Mouse (Mus musculus) forebrain, postnatal 0 days (tissue): ENCODE measurements at regions not wholly inside any gene's neighbourhood (a gene's known extent, or its start where the extent isn't known, plus 50 kb on each side); places are given as distances from the start of the nearest gene placed in this dataset.

Experiments used
- ATAC-seq: fragments of 200-750 bp; cut with Nextera tagmentation; 2 replicates; pipeline ENCODE4 v1.8.0; 2017; ENCODE audit warnings: mild to moderate bottlenecking, moderate library complexity
- DNase-seq: peaks from one replicate; pipeline ENCODE4 v3.0.0-alpha.2; 2015
- H3K27ac ChIP-seq: fragments of 300-500 bp; sonication (generic); 2 replicates; pipeline ENCODE4 v1.5.1; 2014; ENCODE audit warnings: low read depth, mild to moderate bottlenecking, antibody characterized with exemption, low read length, moderate library complexity, mixed read lengths
- H3K27me3 ChIP-seq: fragments of 300-500 bp; sonication (generic); 2 replicates; pipeline ENCODE4 v1.6.1; 2014; ENCODE audit warnings: mild to moderate bottlenecking, low read length, mixed read lengths; ENCODE audit not compliant: insufficient read depth
- H3K36me3 ChIP-seq: fragments of 300-500 bp; sonication (generic); 2 replicates; pipeline ENCODE4 v1.6.1; 2014; ENCODE audit warnings: mild to moderate bottlenecking, moderate library complexity; ENCODE audit not compliant: insufficient read depth
- H3K4me1 ChIP-seq: fragments of 300-500 bp; sonication (generic); 2 replicates; pipeline ENCODE4 v1.6.1; 2014; ENCODE audit warnings: antibody characterized with exemption; ENCODE audit not compliant: insufficient read depth
- H3K4me2 ChIP-seq: fragments of 300-500 bp; sonication (generic); 2 replicates; pipeline ENCODE4 v1.6.1; 2014; ENCODE audit warnings: low read depth, mild to moderate bottlenecking, moderate library complexity
- H3K4me3 ChIP-seq: fragments of 300-500 bp; sonication (generic); 2 replicates; pipeline ENCODE4 v1.5.1; 2014; ENCODE audit warnings: low read depth, low read length, mixed read lengths
- H3K9ac ChIP-seq: fragments of 300-500 bp; sonication (generic); 2 replicates; pipeline ENCODE4 v1.6.1; 2014; ENCODE audit warnings: mild to moderate bottlenecking
- H3K9me3 ChIP-seq: fragments of 300-500 bp; sonication (generic); 2 replicates; pipeline ENCODE4 v1.6.1; 2016; ENCODE audit warnings: low read length
- CTCF ChIP-seq: sonication (generic); IDR thresholded peaks from 2 replicates; pipeline ENCODE4 v1.5.1; 2016; ENCODE audit warnings: antibody characterized with exemption, control low read depth, low read depth
- WGBS: fragments of 180-500 bp; shearing (Covaris S2); extraction: QIAGEN DNeasy Blood & Tissue Kit; methylation state at CpG from one replicate; pipeline ENCODE4 v1.1.7; 2014; 5-methylcytosine and 5-hydroxymethylcytosine counted together

DNA sequence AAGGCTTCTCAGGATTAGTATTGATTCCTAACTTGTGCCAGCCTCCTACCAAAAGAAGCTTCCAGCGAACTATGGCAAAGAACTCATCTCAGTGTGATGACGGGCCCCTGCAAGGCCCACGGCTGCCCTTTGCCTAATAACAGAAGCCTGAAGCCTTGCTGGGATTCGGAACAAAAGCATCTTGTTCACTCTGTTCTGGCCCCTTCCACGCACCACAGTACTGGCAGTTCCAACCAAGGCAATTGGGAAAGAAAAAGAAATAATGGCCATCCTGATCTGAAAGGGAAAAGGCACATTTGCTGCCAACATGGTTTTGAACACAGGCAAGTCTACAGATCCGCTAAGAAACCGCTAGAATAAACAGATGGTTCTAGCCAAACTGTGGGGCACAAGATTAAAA is 150.4 kb upstream of the Tcerg1l start:
- H3K4me2 ChIP-seq, result no peak overlapping the region
- H3K9ac ChIP-seq, result no peak overlapping the region
- DNase-seq (no peak), ATAC-seq (peak; percentile 51; the same call in 1 of the 2 replicates)
- no peak overlapping the region for H3K27ac ChIP-seq
- no peaks in the 10 kb centered on the region for H3K9me3 ChIP-seq
- TF ChIP-seq CTCF, result no peak
- no peaks in the 10 kb centered on the region for H3K36me3 ChIP-seq
- no peaks in the 10 kb centered on the region; the same call in 1 of the 2 replicates for H3K4me1 ChIP-seq
- WGBS, result 34% methylated on average over 7 of the region's 7 CpGs
- H3K27me3 ChIP-seq, result no peaks in the 10 kb centered on the region; the same call in 1 of the 2 replicates
- no peak overlapping the region for H3K4me3 ChIP-seq

DNA sequence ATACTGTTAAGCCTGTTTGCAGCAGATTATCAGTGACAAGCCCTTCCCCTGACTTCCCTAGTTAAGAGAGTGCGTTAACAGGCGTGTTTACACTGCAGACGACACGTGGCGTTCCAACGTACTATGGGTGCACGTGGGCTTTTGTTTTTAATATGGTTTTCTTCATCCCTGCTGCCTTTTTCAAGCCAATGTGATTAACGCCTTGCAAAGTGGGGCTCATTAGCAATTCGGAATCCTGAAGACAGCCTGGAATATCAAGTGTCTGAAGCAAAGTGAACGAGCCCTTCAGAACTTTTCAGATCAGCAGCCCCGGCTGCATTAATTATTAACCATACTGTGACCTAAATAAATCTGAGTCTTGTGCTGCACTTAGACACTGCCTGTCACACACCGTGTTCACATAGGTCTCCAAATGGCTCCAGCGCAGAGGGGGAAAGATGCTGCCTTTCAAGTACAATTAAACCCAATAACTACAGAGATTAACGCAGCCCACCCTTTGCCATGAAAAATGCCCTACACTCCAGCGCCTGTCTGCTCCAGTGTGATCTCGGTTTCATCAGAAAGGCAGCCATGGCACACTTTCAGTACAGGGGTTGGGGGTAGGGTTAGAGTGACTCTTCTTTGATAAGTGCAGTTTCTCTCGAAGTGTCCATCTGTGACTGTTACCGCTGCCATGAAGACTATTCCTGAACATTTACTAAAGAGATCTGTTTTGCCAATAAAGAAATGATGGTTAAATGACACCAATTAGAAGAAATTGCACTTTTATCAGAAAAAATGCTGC is 140.7 kb upstream of the Tcerg1l start:
- H3K9me3 ChIP-seq, result no peaks in the 10 kb centered on the region
- peak; percentile 55 for ATAC-seq
- no peak for TF ChIP-seq CTCF
- peak; percentile 21 for DNase-seq
- H3K27me3 ChIP-seq, result no peaks in the 10 kb centered on the region
- no peaks in the 10 kb centered on the region for H3K36me3 ChIP-seq
- H3K4me1 ChIP-seq, result no peaks in the 10 kb centered on the region
- no peak overlapping the region for H3K4me2 ChIP-seq
- H3K9ac ChIP-seq, result no peak overlapping the region
- H3K27ac ChIP-seq, result no peak overlapping the region
- WGBS, result 24% methylated on average over 18 of the region's 18 CpGs
- H3K4me3 ChIP-seq, result no peak overlapping the region

DNA sequence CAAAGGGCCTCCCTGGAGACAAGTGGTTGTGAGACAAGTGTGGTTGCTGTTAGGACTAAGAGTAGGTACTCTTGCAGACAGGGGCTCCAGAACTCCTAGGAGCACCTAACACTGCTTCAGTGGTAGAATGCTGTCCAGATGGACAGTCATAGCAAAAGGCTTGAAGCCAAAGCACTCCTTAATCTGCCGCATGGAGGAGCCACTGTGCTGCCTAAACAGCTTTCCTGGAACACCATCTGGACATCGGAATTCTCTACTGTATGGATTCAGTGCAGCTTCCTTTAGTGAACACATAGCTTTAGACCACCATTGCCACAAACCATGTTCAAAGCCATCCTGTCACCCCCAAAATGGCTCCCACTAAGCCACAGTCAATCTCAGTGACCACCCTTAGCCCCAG is 128.6 kb upstream of the Tcerg1l start:
- DNase-seq, result no peak
- 79% methylated on average over 2 of the region's 2 CpGs for WGBS
- no peaks in the 10 kb centered on the region for H3K27me3 ChIP-seq
- no peak for TF ChIP-seq CTCF
- H3K27ac ChIP-seq, result no peak overlapping the region
- no peaks in the 10 kb centered on the region for H3K4me1 ChIP-seq
- H3K9me3 ChIP-seq, result no peaks in the 10 kb centered on the region
- no peaks in the 10 kb centered on the region for H3K36me3 ChIP-seq
- no peak overlapping the region for H3K4me3 ChIP-seq
- ATAC-seq, result no peak
- H3K4me2 ChIP-seq, result no peak overlapping the region
- H3K9ac ChIP-seq, result no peak overlapping the region

DNA sequence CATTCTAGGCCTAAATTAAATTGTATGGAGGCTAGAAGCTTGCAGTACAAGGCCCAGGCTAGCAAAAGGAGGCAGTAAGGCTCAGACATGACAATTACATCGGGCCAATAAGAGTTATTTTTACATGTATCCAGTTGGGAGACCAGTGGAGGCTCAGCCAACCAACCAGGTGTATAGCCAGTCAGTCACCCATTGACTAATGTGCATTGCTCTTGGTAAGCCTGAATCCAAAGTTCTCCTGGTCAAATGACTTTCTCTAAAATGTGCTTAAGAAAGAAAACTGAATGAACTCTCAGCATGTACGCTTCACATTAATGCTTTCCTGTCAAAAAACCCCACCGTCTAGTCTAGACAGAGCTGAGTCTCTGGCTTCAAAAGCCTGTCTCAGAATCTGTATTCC is 127.4 kb upstream of the Tcerg1l start:
- no peak for TF ChIP-seq CTCF
- WGBS, result 74% methylated on average over 3 of the region's 3 CpGs

DNA sequence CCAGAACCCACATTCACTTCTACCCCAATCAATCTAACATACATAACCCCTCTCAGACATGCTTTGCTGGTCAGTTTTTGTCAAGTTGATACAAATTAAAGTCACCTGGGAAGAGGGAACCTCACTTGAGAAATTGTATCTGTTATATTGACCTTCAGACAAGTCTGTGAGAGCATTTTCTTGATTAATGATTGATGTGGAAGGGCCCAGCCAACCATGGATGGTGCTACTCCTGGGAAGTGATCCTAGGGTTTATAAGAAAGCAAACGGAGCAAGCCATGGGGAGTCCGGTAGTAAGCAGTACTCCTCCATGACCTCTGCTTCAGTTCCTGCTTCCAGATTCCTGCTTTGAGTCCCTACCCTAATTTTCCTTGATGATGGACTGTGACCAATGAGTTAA is 116.6 kb upstream of the Tcerg1l start:
- no peak overlapping the region for H3K4me3 ChIP-seq
- H3K9me3 ChIP-seq, result no peaks in the 10 kb centered on the region
- no peak overlapping the region for H3K4me2 ChIP-seq
- ATAC-seq, result no peak
- H3K27me3 ChIP-seq, result no peaks in the 10 kb centered on the region
- no peak overlapping the region for H3K9ac ChIP-seq
- no peak overlapping the region for H3K27ac ChIP-seq
- no peak for DNase-seq
- no peaks in the 10 kb centered on the region for H3K36me3 ChIP-seq
- 93% methylated on average over 2 of the region's 2 CpGs for WGBS
- TF ChIP-seq CTCF, result no peak
- no peaks in the 10 kb centered on the region for H3K4me1 ChIP-seq

More for the DNA sequence above, 127.4 kb upstream of the Tcerg1l start:
- H3K4me1 ChIP-seq, result no peaks in the 10 kb centered on the region
- H3K9me3 ChIP-seq, result no peaks in the 10 kb centered on the region
- ATAC-seq (no peak), DNase-seq (no peak)
- no peak overlapping the region for H3K4me2 ChIP-seq
- H3K4me3 ChIP-seq, result no peak overlapping the region
- H3K27ac ChIP-seq, result no peak overlapping the region
- H3K9ac ChIP-seq, result no peak overlapping the region
- no peaks in the 10 kb centered on the region for H3K27me3 ChIP-seq
- H3K36me3 ChIP-seq, result no peaks in the 10 kb centered on the region

DNA sequence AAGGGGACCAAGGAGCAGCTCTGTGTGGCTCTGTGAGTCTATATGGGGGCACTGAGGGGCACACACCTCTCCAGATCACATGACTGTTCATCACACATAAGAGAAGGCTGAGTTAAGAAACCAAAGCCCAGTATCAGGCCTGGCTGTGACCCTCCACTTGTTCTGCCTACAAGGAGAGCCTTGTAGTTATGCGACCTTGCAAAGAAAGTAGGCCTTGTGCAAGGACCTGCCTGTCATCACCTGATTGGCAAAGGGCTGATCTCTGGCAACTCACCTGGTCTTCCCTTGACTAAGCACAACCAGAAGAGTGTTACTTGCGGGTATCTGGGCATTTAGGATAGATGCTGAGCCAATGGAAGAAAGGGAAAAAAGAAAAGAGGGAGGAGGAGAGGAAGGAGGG is 107.7 kb upstream of the Tcerg1l start:
- TF ChIP-seq CTCF, result no peak
- ATAC-seq, result no peak

DNA sequence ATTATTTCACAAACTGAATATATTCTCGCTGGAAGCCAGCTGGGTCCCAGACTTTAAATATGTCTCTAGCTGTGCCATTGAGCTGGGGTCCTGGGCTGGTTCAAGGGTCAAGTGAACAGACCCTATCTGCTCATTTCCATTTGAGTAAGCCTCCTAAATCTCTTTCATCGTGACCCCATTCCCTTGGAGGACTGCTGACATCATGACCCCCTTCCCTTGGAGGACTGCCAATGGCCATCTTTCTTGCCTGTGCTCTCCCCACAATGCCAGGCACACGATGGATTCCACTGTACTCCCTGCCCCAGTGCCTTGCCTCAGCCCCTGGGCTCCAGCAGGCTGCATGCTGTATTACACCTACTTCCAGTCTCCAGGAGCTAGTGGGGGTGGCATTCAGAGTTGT is 106.5 kb upstream of the Tcerg1l start:
- no peak for TF ChIP-seq CTCF
- Histone ChIP-seq H3K27me3 (no peaks in the 10 kb centered on the region), H3K4me3 (no peak overlapping the region), H3K4me2 (no peak overlapping the region), H3K36me3 (no peaks in the 10 kb centered on the region), H3K9me3 (no peaks in the 10 kb centered on the region), H3K9ac (no peak overlapping the region), H3K27ac (no peak overlapping the region), H3K4me1 (no peaks in the 10 kb centered on the region)
- 21% methylated on average over 3 of the region's 3 CpGs for WGBS
- DNase-seq (no peak), ATAC-seq (no peak)

More for the DNA sequence above, 107.7 kb upstream of the Tcerg1l start:
- Histone ChIP-seq H3K9me3 (no peaks in the 10 kb centered on the region), H3K36me3 (no peaks in the 10 kb centered on the region), H3K4me1 (no peaks in the 10 kb centered on the region), H3K27me3 (no peaks in the 10 kb centered on the region), H3K4me3 (no peak overlapping the region), H3K4me2 (no peak overlapping the region), H3K9ac (no peak overlapping the region), H3K27ac (no peak overlapping the region)
- DNase-seq, result no peak
- 83% methylated on average over 2 of the region's 2 CpGs for WGBS
